Mouse (Mus musculus) leukemia stem cell, adult 10-12 weeks (primary cell): ENCODE data around the gene Lgr5. TPM values are rescaled to one million over a fixed set of nuclear protein-coding genes. Genes with fewer than 3 reads are reported as not detected.

Source experiments
- polyA plus RNA-seq: library from polyadenylated mRNA; stranded (reverse); fragments of >175 nt; gene quantifications from 2 replicates; pipeline ENCODE4 v1.2.3, GENCODE M21; 2012; ENCODE audit warnings: low replicate concordance

The Lgr5 gene
- not detected in 2 replicates for polyA plus RNA-seq

GRCm38 (mm10) chr10:115587301-115587969 is at the start of gene Lgr5:
Lgr5 (minus strand) TSS chr10:115587780.

DNA sequence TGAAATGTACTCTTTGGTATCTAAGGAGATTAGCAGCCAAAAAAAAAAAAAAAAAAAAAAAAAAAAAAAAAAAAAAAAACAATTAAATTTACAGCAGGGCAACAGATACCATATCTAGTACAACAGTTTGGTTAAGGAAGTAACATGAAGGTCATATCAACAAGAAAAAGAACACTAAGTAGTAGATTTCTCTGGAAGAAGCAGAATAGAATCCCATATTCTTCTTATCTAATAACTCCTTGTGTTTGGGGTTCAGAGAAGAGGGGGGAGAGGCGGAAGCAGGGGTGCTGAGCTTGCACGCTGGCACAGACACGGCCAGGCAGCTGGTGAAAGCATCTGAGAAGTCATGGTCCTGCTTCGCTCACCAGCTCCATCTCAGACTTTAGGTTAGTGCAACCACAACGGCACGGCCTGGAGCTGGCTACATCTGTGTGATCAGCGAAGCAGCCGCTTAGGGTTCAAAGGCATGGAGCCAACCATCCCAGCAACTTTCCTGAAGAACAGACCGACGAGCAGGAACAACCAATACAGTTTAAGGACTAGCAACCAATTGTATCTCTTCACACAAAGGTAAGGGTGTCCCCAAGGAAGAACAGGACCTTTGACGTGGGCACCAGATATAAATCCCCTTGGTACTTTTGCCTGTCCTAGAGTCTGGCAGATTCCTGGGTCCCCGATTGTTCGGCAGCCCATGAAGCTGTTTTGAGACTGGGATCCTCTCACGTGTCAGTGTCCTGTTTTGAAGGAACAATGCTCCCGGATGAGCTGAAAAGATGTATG is 17.7 kb downstream of the Lgr5 start, which contains the start of gene A930009A15Rik:
A930009A15Rik (plus strand) TSS at position 275 of the 780 bp plus-strand sequence.

Other genes with a start within 250 kb of the Lgr5 start
- 0.98 and 6.2 TPM in 2 replicates for gene Tmem19, start 225.3 kb downstream of the Lgr5 start, polyA plus RNA-seq
- gene Thap2, start 203.3 kb downstream of the Lgr5 start, polyA plus RNA-seq: 8.9 and 10.9 TPM in 2 replicates
- 11.2 and 11.8 TPM in 2 replicates for gene Zfc3h1, start 202.8 kb downstream of the Lgr5 start, polyA plus RNA-seq
- gene A930009A15Rik, start 17.8 kb downstream of the Lgr5 start, polyA plus RNA-seq: not detected in 2 replicates
- gene Tspan8, start 229.1 kb upstream of the Lgr5 start, polyA plus RNA-seq: 0.86 and 3.9 TPM in 2 replicates